Mouse (Mus musculus): ENCODE data around the gene Cpsf2. TPM values are rescaled to one million over a fixed set of nuclear protein-coding genes. Genes with fewer than 3 reads are reported as not detected.

Gene Cpsf2
- polyA plus RNA-seq, 1 experiment, result 35.5 TPM

- no peak overlapping the region for H3K4me3 ChIP-seq (ENCODE audit: insufficient read depth, low read length)
- TF ChIP-seq POLR2A (IDR thresholded peaks at IDR 0.05; ENCODE audit: low read depth, low read length) (no peak), CTCF (IDR thresholded peaks at IDR 0.05; ENCODE audit: borderline replicate concordance, insufficient read depth, low read length) (no peak)
- H3K4me1 ChIP-seq (ENCODE audit: control insufficient read depth, insufficient read depth, low read length), result no peaks in the 10 kb centered on the region
- H3K27ac ChIP-seq (ENCODE audit: insufficient read depth, low read length), result no peak overlapping the region
Measured at GRCm38 (mm10) chr12:102008111-102008977, 32.6 kb downstream of the Cpsf2 start.

DNA sequence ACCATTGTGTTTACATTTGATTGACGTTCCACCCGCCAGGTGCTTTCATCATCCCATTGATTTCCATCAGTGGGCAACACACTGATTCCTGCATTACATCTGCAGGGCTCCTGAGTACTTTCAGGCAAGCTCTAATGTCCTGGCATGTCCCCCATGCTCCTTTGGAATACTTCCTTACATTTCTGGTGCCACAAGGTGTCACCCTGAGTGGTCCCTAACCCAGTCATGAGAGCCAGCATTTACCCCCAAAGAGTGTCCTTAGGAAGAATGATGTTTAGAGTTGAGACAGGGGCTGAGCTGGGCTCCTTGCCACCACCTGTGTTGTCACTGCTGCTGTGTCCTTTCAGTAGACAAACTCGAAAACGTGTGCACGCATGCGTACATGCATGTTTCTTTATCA is 33.8 kb downstream of the Cpsf2 start:
- H3K4me1 ChIP-seq (ENCODE audit: control insufficient read depth, insufficient read depth, low read length), result no peaks in the 10 kb centered on the region
- H3K27ac ChIP-seq (ENCODE audit: insufficient read depth, low read length), result no peak overlapping the region
- H3K4me3 ChIP-seq (ENCODE audit: insufficient read depth, low read length), result no peak overlapping the region
- TF ChIP-seq POLR2A (IDR thresholded peaks at IDR 0.05; ENCODE audit: low read depth, low read length) (no peak), CTCF (IDR thresholded peaks at IDR 0.05; ENCODE audit: borderline replicate concordance, insufficient read depth, low read length) (no peak)

GRCm38 (mm10) chr12:102014411-102014810 is 38.6 kb downstream of the Cpsf2 start:
- Histone ChIP-seq H3K4me3 (ENCODE audit: insufficient read depth, low read length) (no peak overlapping the region), H3K27ac (ENCODE audit: insufficient read depth, low read length) (no peak overlapping the region), H3K4me1 (ENCODE audit: control insufficient read depth, insufficient read depth, low read length) (no peaks in the 10 kb centered on the region)
- no peak for TF ChIP-seq POLR2A (IDR thresholded peaks at IDR 0.05; ENCODE audit: low read depth, low read length)
- TF ChIP-seq CTCF (IDR thresholded peaks at IDR 0.05; ENCODE audit: borderline replicate concordance, insufficient read depth, low read length), result no peak

DNA sequence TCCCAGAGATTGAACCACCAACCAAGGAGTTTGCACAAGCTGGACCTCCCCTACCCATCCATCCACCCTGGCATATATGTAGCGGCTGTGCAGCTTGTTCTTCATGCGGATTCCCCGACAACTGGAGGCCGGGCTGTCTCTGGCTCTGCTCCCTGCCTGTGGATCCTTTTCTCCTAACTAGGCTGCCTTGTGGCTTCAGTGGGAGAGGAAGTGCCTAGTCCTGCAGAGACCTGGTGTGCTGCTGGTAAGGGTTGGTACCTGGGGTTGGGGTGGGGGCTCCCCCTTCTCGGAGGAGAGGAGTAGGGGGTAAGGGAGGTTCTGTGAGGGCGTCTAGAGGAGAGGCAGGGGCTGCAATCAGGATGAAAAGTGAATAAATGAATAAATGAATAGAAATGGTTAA is 39.3 kb downstream of the Cpsf2 start:
- no peak overlapping the region for H3K4me3 ChIP-seq (ENCODE audit: insufficient read depth, low read length)
- TF ChIP-seq POLR2A (IDR thresholded peaks at IDR 0.05; ENCODE audit: low read depth, low read length), result no peak
- no peaks in the 10 kb centered on the region for H3K4me1 ChIP-seq (ENCODE audit: control insufficient read depth, insufficient read depth, low read length)
- no peak overlapping the region for H3K27ac ChIP-seq (ENCODE audit: insufficient read depth, low read length)

DNA sequence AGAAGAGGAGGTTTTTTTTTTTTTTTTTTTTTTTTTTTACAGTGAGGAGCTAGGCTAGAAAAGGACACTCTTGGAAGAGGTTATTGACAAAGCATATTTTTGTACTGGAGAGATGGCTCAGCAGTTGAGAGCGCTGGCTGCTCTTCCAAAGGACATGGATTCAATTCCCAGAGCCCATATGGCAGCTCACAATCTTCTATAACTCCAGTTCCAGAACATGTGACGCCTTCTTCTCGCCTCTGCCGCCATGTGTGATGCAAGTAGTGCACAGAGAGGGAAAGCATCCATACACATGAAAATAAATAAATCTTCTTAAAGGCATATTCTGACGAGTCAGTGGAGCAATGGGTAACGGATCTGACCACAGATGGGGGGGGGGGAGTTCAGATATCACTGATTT is 46.1 kb downstream of the Cpsf2 start:
- Histone ChIP-seq H3K4me3 (ENCODE audit: insufficient read depth, low read length) (no peak overlapping the region), H3K4me1 (ENCODE audit: control insufficient read depth, insufficient read depth, low read length) (no peaks in the 10 kb centered on the region), H3K27ac (ENCODE audit: insufficient read depth, low read length) (no peak overlapping the region)
- no peak for TF ChIP-seq POLR2A (IDR thresholded peaks at IDR 0.05; ENCODE audit: low read depth, low read length)
- TF ChIP-seq CTCF (IDR thresholded peaks at IDR 0.05; ENCODE audit: borderline replicate concordance, insufficient read depth, low read length), result no peak

DNA sequence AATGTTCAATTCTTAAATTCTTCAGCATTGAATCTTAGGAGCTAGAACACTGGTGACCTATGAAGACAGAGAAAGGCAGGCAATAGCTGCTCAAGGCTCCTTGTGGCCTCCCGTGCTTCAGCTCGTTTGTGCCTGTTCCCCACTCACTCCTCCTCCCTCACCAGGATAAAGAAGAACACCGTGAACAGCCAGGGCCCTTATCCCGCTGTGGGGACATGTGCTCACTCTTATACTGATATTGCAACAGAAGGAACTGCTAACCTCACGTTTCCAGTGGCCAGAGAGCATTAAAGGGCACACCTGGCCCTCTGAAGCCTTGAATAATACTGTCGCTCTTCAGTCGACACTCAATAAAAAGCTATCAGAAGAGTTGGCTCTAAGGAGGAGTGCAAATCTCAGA is 53.4 kb downstream of the Cpsf2 start:
- H3K4me1 ChIP-seq (ENCODE audit: control insufficient read depth, insufficient read depth, low read length), result no peaks in the 10 kb centered on the region
- no peak for TF ChIP-seq POLR2A (IDR thresholded peaks at IDR 0.05; ENCODE audit: low read depth, low read length)
- TF ChIP-seq CTCF (IDR thresholded peaks at IDR 0.05; ENCODE audit: borderline replicate concordance, insufficient read depth, low read length), result no peak
- no peak overlapping the region for H3K27ac ChIP-seq (ENCODE audit: insufficient read depth, low read length)
- H3K4me3 ChIP-seq (ENCODE audit: insufficient read depth, low read length), result no peak overlapping the region

- no peak for TF ChIP-seq POLR2A (IDR thresholded peaks at IDR 0.05; ENCODE audit: low read depth, low read length)
- TF ChIP-seq CTCF (IDR thresholded peaks at IDR 0.05; ENCODE audit: borderline replicate concordance, insufficient read depth, low read length), result no peak
- Histone ChIP-seq H3K27ac (ENCODE audit: insufficient read depth, low read length) (no peak overlapping the region), H3K4me1 (ENCODE audit: control insufficient read depth, insufficient read depth, low read length) (no peaks in the 10 kb centered on the region), H3K4me3 (ENCODE audit: insufficient read depth, low read length) (no peak overlapping the region)
Measured at GRCm38 (mm10) chr12:102029892-102030446, 54.2 kb downstream of the Cpsf2 start.

DNA sequence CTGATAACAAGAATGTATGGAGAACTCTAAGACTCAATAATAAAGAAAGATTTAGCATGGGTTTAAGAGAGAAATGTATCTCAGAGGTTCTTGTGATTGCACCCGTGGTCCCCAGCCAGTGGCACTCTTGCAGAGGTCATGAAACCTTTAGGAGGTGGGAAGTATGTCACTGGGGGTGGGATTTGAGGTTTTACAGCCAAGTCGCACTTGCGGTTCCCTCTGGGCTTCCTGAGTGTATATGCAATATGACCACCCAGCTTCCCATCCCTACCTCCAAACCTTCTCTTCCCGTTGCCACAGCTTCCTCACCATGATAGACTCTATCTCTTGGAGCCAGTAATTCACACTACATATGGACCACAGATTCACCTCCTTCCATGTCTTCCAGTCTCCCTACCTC is 59.1 kb downstream of the Cpsf2 start:
- TF ChIP-seq POLR2A (IDR thresholded peaks at IDR 0.05; ENCODE audit: low read depth, low read length) (no peak), CTCF (IDR thresholded peaks at IDR 0.05; ENCODE audit: borderline replicate concordance, insufficient read depth, low read length) (no peak)
- H3K4me1 ChIP-seq (ENCODE audit: control insufficient read depth, insufficient read depth, low read length), result no peaks in the 10 kb centered on the region
- no peak overlapping the region for H3K27ac ChIP-seq (ENCODE audit: insufficient read depth, low read length)
- H3K4me3 ChIP-seq (ENCODE audit: insufficient read depth, low read length), result no peak overlapping the region

DNA sequence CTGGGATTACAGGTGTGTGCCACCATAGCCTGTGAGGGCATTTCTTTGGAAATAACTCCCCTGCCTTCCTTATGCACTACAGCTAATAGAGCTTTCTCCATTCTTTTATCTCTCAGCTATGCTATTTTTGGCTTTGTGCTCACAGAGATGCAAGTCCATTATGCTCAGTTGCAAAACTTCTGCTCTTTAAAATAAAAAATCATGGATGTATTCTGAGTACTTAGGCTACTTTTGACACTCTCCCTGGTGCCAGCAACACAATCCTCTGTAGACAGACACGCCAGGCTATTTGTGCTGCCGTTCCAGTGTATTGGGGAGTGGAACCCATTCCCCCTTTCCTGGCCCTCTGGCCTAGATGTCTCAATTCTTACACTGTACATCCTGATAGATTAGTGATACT is 64.1 kb downstream of the Cpsf2 start:
- no peak overlapping the region for H3K4me3 ChIP-seq (ENCODE audit: insufficient read depth, low read length)
- TF ChIP-seq POLR2A (IDR thresholded peaks at IDR 0.05; ENCODE audit: low read depth, low read length), result no peak
- no peak overlapping the region for H3K27ac ChIP-seq (ENCODE audit: insufficient read depth, low read length)
- no peaks in the 10 kb centered on the region for H3K4me1 ChIP-seq (ENCODE audit: control insufficient read depth, insufficient read depth, low read length)

- H3K27ac ChIP-seq (ENCODE audit: insufficient read depth, low read length), result no peak overlapping the region
- TF ChIP-seq CTCF (IDR thresholded peaks at IDR 0.05; ENCODE audit: borderline replicate concordance, insufficient read depth, low read length), result no peak
- H3K4me1 ChIP-seq (ENCODE audit: control insufficient read depth, insufficient read depth, low read length), result no peaks in the 10 kb centered on the region
- H3K4me3 ChIP-seq (ENCODE audit: insufficient read depth, low read length), result no peak overlapping the region
Measured at GRCm38 (mm10) chr12:102041699-102042098, 65.9 kb downstream of the Cpsf2 start.
